Mouse (Mus musculus): ENCODE data around the gene Actn1. TPM values are rescaled to one million over a fixed set of nuclear protein-coding genes. Genes with fewer than 3 reads are reported as not detected.

Actn1 gene
- total RNA-seq, 2 experiments from 2014 or later: 46.3 to 57.4 TPM

- no peak for DNase-seq (ENCODE audit: low spot score in 2 of 2)
These were observed 31.0 kb downstream of the Actn1 start for GRCm38 (mm10) chr12:80229010-80229800.

GRCm38 (mm10) chr12:80228356-80228755, 31.8 kb downstream of the Actn1 start:
- DNase-seq (ENCODE audit: low spot score in 2 of 2): no peak

GRCm38 (mm10) chr12:80227835-80228234, 32.3 kb downstream of the Actn1 start:
- DNase-seq (ENCODE audit: low spot score in 2 of 2): no peak

- DNase-seq (ENCODE audit: low spot score in 2 of 2): no peak
These were observed 34.1 kb downstream of the Actn1 start for GRCm38 (mm10) chr12:80226101-80226500.

DNA sequence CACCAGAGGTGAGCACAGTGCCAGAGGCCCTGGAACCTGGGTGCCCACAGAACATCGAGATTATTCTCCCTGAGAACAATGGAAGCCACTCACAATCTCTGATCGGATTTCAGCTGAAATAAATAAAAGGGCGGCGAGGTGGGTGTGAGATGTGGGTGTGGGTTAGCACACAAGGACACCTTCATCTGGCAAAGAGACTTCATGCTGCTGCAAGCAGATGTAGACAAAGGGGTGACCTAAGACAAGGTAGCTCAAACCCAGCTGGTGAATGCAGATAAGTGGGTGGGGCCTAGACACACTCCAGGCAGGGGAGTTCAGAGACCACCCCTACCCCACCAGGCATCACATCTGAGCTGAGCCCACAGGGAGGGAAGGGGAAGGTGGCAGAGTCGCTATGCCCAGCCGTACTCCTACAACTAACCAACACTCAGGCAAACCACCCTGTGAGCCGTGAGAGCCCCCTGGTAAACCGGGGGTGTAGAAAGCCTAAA, 35.9 kb downstream of the Actn1 start:
- DNase-seq (ENCODE audit: low spot score in 2 of 2): no peak

- peak in 1 of 2 experiments; percentile 47 for DNase-seq (ENCODE audit: low spot score in 2 of 2)
These were observed 36.7 kb downstream of the Actn1 start for GRCm38 (mm10) chr12:80223511-80223910.

DNA sequence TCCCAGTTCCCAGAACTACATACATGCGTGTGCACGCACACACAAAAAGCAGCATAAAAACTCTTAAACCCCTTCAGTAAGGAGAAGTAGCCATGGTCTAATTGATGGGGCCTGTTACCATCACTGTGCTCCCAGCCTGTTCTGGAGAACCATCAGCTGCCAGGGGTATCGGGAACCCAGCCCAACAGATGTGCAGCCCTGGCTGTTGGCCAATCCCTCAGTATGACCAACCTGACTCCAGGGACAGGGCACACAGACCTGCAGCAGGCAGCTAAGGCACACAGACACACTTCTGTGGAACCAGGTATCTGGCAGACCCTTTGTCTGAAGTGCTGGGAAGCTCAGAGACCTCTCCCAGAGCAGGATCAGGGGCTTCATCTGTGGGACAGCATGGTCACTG, 37.7 kb downstream of the Actn1 start:
- DNase-seq (ENCODE audit: low spot score in 2 of 2): no peak

- DNase-seq (ENCODE audit: low spot score in 2 of 2): no peak
These were observed 39.7 kb downstream of the Actn1 start for GRCm38 (mm10) chr12:80220260-80221038.

- DNase-seq (ENCODE audit: low spot score in 2 of 2): no peak
These were observed 41.4 kb downstream of the Actn1 start for GRCm38 (mm10) chr12:80218784-80219183.

GRCm38 (mm10) chr12:80218045-80218611, 42.0 kb downstream of the Actn1 start:
- DNase-seq (ENCODE audit: low spot score in 2 of 2): no peak

- no peak for DNase-seq (ENCODE audit: low spot score in 2 of 2)
These were observed 43.1 kb downstream of the Actn1 start for GRCm38 (mm10) chr12:80217049-80217448.

DNA sequence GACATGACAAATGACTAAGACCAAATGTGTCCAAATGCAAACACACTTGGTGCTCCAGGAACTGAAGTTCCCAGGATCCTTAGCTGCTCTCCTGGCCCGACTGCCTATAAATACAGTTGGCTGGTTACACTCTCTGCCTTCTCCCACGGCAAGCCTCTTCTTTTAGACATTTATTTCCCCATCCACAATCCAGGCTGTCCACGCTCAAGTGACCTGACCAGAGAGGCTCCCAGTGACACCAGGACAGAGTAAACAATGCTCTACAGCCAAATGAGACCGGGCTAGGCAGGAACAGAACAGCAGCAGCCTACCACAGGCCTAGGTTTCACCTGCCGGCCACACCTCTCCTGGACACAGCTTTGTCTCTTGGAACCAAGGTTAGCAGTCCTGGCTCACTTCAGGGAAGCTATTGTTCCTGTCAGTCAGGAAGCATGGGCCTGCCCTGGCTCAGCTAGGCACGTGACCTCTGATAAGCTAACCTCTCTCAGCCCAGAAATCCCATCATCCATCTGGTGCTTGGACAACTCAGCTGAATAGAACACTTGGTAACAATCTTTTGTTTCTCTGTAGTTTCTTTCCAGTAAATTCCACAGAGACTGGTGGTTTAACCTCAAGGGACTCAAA, 43.8 kb downstream of the Actn1 start:
- DNase-seq (ENCODE audit: low spot score in 2 of 2): no peak

DNA sequence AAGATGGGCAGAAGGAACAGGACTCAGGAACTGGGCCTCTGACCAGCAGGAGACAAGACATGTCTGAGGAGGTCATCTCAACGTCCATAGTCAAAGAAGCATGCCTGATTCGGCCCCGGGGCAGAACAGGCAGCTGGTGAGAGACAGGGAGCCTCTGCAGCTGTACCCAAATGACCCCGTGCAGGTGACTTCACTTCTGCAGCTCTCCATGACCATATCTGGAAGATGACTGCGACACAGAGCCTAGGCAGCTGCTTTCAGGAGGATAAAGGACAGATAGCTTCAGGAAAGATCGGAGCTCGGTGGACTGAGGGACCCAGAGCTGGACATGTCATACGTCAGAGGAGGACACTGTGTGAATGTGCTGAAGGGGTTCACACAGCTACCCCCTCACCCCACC, 46.4 kb downstream of the Actn1 start:
- DNase-seq (ENCODE audit: low spot score in 2 of 2): no peak

GRCm38 (mm10) chr12:80213263-80213662, 46.9 kb downstream of the Actn1 start:
- no peak for DNase-seq (ENCODE audit: low spot score in 2 of 2)

DNA sequence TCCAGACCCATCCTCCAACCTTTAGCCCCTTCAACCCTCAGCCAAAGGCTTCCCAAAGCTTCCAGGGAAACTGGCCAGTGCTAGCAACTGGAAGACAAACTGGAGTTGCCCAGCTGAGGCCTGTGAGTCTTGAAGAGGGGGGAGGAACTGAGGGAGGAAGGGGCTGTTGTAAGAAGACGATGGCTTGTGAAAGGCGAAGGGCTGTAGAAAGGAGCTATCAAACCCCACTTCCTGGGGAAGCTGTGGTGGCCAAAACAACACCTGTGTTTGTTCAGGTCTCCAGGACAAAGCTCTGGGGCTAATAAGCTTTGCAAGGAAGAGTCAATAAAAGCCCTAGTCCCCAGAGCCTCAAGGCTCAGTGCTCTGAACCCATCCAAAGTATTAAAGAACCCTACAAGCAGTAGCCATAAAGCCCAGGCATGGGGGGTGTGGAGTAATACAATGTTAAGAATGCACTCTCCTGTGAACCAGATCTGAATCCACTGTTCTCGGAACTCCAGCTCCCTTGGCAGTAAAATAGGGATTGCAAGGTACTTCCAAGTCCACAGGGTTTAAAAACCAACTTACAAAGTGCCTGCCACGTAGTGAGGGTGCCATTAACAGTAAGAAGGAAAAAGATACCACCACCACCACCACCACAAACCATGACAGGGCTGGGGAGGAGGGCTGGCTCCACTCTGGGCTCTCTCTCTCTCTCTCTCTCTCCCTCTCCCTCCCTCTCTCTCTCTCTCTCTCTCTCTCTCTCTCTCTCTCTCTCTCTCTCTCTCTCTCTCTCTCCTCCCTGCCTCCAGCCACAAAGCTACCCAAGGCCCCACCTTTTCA, 49.2 kb downstream of the Actn1 start:
- no peak for DNase-seq (ENCODE audit: low spot score in 2 of 2)

- DNase-seq (ENCODE audit: low spot score in 2 of 2): no peak
These were observed 50.3 kb downstream of the Actn1 start for GRCm38 (mm10) chr12:80209914-80210313.

- DNase-seq (ENCODE audit: low spot score in 2 of 2): no peak
These were observed 51.9 kb downstream of the Actn1 start for GRCm38 (mm10) chr12:80208126-80208820.

- no peak for DNase-seq (ENCODE audit: low spot score in 2 of 2)
These were observed 56.9 kb downstream of the Actn1 start for GRCm38 (mm10) chr12:80203284-80203683.

DNA sequence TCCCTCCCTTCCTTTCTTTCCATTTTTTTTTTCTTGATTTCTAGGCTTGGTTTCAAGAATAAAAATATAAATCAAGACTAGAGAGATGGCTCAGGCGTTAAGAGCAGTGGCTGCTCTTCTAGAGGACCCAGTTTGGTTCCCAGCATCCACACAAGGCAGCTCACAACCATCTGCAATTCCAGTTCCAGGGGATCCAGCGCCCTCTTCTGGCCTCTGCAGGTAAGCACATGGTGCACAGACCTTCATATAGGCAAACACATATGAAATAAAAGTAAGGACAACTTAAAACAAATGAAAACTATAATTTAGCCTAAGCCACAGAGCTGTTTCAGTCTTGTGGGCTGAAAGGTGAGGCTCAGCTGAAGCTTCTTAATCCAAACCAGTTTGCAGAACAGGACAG, 60.4 kb downstream of the Actn1 start:
- no peak for DNase-seq (ENCODE audit: low spot score in 2 of 2)

DNA sequence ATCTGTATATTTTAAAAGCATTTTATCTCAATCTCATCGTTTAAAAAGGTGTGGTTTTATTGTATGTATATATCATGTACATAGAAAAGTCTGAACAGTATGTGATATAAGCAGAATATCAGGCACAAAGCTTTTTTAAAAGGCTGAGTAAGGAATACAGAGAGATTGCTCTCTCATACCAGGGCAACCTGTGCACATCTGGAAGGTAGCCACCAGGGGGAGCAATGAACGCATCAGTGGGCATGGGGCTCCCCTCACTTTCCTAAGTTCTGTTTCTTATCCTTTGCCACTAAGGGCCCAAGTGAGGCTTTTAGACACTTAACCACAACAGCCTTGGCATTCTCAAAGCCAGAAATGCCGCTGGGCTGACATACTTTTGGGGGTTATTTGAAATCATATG, 61.7 kb downstream of the Actn1 start:
- DNase-seq (ENCODE audit: low spot score in 2 of 2): peak; percentile 42 to 74

Measured in gastrocnemius, postnatal 4 days (tissue).